Mouse (Mus musculus) G1E (cell line): ENCODE measurements at regions not wholly inside any gene's neighbourhood (a gene's known extent, or its start where the extent isn't known, plus 50 kb on each side); places are given as distances from the start of the nearest gene placed in this dataset.

Experiments
- ATAC-seq: 2 replicates; pipeline ENCODE4 v1.8.0; 2016; ENCODE audit warnings: mild to moderate bottlenecking; ENCODE audit not compliant: insufficient number of reproducible peaks, poor library complexity, low FRiP score, severe bottlenecking; ENCODE audit errors: extremely low read depth
- DNase-seq: peaks from one replicate; pipeline ENCODE4 v3.0.0; 2012; ENCODE audit warnings: low spot score
- H3K27me3 ChIP-seq: 2 replicates; pipeline ENCODE4 v1.6.1; 2012; ENCODE audit warnings: mild to moderate bottlenecking, low read length, inconsistent platforms; ENCODE audit not compliant: insufficient read depth
- H3K36me3 ChIP-seq: replicated peaks from 2 replicates; pipeline ENCODE3; 2012; ENCODE audit warnings: mild to moderate bottlenecking, inconsistent platforms
- H3K4me1 ChIP-seq: 2 replicates; pipeline ENCODE4 v1.6.1; 2012; ENCODE audit warnings: low read depth, low read length, inconsistent platforms, mixed read lengths; ENCODE audit not compliant: insufficient read depth
- H3K4me3 ChIP-seq: 2 replicates; pipeline ENCODE4 v1.5.1; 2012; ENCODE audit warnings: low read depth, mild to moderate bottlenecking, inconsistent platforms, low read length, moderate library complexity, mixed read lengths
- H3K9me3 ChIP-seq: replicated peaks from 2 replicates; pipeline ENCODE4 v1.6.1; 2012; ENCODE audit warnings: inconsistent platforms
- CTCF ChIP-seq: IDR thresholded peaks from 2 replicates; pipeline ENCODE4 v1.5.1; 2012; ENCODE audit warnings: low read depth, low read length, inconsistent platforms, mixed read lengths
- GATA1 ChIP-seq: IDR thresholded peaks from 2 replicates; pipeline ENCODE4 v1.6.1; 2012; ENCODE audit warnings: borderline replicate concordance, low read length, inconsistent platforms, mixed read lengths
- GATA2 ChIP-seq: IDR thresholded peaks from 2 replicates; pipeline ENCODE4 v1.6.1; 2012; ENCODE audit warnings: low read depth, low read length, inconsistent platforms, borderline replicate concordance
- POLR2AphosphoS5 ChIP-seq: IDR thresholded peaks from 2 replicates; pipeline ENCODE4 v1.6.1; 2012; ENCODE audit warnings: low read depth, low read length, inconsistent platforms; ENCODE audit not compliant: insufficient replicate concordance
- TAL1 ChIP-seq: conservative IDR thresholded peaks from 2 replicates; pipeline ENCODE4 v1.6.1; 2012; ENCODE audit warnings: low read depth, low read length, inconsistent platforms, mixed read lengths

GRCm38 (mm10) chr13:83737826-83738527 lies 234.1 kb downstream of the Mef2c start:
- Histone ChIP-seq H3K27me3 (no peaks in the 10 kb centered on the region), H3K9me3 (no peaks in the 10 kb centered on the region), H3K4me1 (peaks cover 16% of the 10 kb centered on the region), H3K36me3 (peaks cover 8% of the 10 kb centered on the region), H3K4me3 (peak overlapping the region; percentile 62; the same call in 1 of the 2 replicates)
- no peak for DNase-seq
- ATAC-seq = no peak
- TF ChIP-seq GATA1 = no peak
- TF ChIP-seq TAL1 = no peak
- no peak for TF ChIP-seq GATA2
- TF ChIP-seq POLR2AphosphoS5 = no peak
- no peak for TF ChIP-seq CTCF

- ATAC-seq (0 out of 2 replicates have a peak, but pooled peaks have one; percentile 23), DNase-seq (no peak)
- no peak for TF ChIP-seq CTCF
- no peak for TF ChIP-seq GATA2
- TF ChIP-seq GATA1 = no peak
- no peak for TF ChIP-seq POLR2AphosphoS5
- TF ChIP-seq TAL1 = no peak
- Histone ChIP-seq H3K9me3 (no peaks in the 10 kb centered on the region), H3K4me3 (peak overlapping the region; percentile 62; the same call in 1 of the 2 replicates), H3K4me1 (peaks cover 16% of the 10 kb centered on the region), H3K27me3 (no peaks in the 10 kb centered on the region), H3K36me3 (peaks cover 8% of the 10 kb centered on the region)
Measured at GRCm38 (mm10) chr13:83738528-83738981, 234.7 kb downstream of the Mef2c start.

GRCm38 (mm10) chr13:83739131-83739530 lies 235.3 kb downstream of the Mef2c start:
- ATAC-seq (no peak), DNase-seq (no peak)
- Histone ChIP-seq H3K27me3 (no peaks in the 10 kb centered on the region), H3K36me3 (peaks cover 8% of the 10 kb centered on the region), H3K4me1 (peaks cover 16% of the 10 kb centered on the region), H3K4me3 (no peak overlapping the region), H3K9me3 (no peaks in the 10 kb centered on the region)
- TF ChIP-seq GATA2 (no peak), POLR2AphosphoS5 (no peak), CTCF (no peak), GATA1 (no peak), TAL1 (no peak)

- peaks cover 8% of the 10 kb centered on the region for H3K36me3 ChIP-seq
- H3K4me3 ChIP-seq = no peak overlapping the region
- no peaks in the 10 kb centered on the region for H3K9me3 ChIP-seq
- ATAC-seq (no peak), DNase-seq (no peak)
- H3K27me3 ChIP-seq = no peaks in the 10 kb centered on the region
- peaks cover 16% of the 10 kb centered on the region for H3K4me1 ChIP-seq
- TF ChIP-seq GATA1 (no peak), CTCF (no peak), TAL1 (no peak), POLR2AphosphoS5 (no peak), GATA2 (no peak)
Measured at GRCm38 (mm10) chr13:83739541-83740061, 235.8 kb downstream of the Mef2c start.

GRCm38 (mm10) chr13:83740101-83740500 lies 236.3 kb downstream of the Mef2c start:
- Histone ChIP-seq H3K27me3 (peaks cover 4% of the 10 kb centered on the region; the same call in 1 of the 2 replicates), H3K4me3 (no peak overlapping the region)

GRCm38 (mm10) chr13:83740771-83741170 lies 236.9 kb downstream of the Mef2c start:
- H3K4me1 ChIP-seq = peaks cover 22% of the 10 kb centered on the region
- H3K36me3 ChIP-seq = peaks cover 8% of the 10 kb centered on the region
- no peak for DNase-seq
- H3K27me3 ChIP-seq = peaks cover 7% of the 10 kb centered on the region; the same call in 1 of the 2 replicates
- no peak for ATAC-seq
- H3K4me3 ChIP-seq = no peak overlapping the region
- H3K9me3 ChIP-seq = no peaks in the 10 kb centered on the region
- TF ChIP-seq GATA2 (no peak), GATA1 (no peak), POLR2AphosphoS5 (no peak), CTCF (no peak), TAL1 (no peak)

More at GRCm38 (mm10) chr13:83740101-83740500, 236.3 kb downstream of the Mef2c start:
- Histone ChIP-seq H3K4me1 (peaks cover 20% of the 10 kb centered on the region), H3K9me3 (no peaks in the 10 kb centered on the region), H3K36me3 (peaks cover 8% of the 10 kb centered on the region)
- no peak for TF ChIP-seq CTCF
- no peak for TF ChIP-seq TAL1
- no peak for TF ChIP-seq POLR2AphosphoS5
- no peak for TF ChIP-seq GATA2
- no peak for TF ChIP-seq GATA1
- DNase-seq (no peak), ATAC-seq (no peak)
